ENCODE assay signal across 20 mouse cellular contexts in genomic region chr3:113860005-113860404, GRCm38 (mm10).
"Had no signal": no experiment of that assay in that cellular context is flagged by ENCODE, and none has a peak within 500 bp of the region (broad histone marks: within the 10 kb centered on the region; RNA-seq: fewer than 3 reads in every experiment).

No protein-coding gene starts in this region.

- ATAC-seq: liver, postnatal 0 days; lung, postnatal 0 days; midbrain, embryonic 16.5 days had no signal

- H3K9ac ChIP-seq: liver, embryonic 13.5 days; liver, embryonic 15.5 days; liver, postnatal 0 days; lung, embryonic 15.5 days; neural tube, embryonic 13.5 days; neural tube, embryonic 15.5 days had no signal

- H3K36me3 ChIP-seq: liver, embryonic 13.5 days; liver, embryonic 15.5 days; lung, embryonic 15.5 days; midbrain, embryonic 10.5 days; neural tube, embryonic 13.5 days; neural tube, embryonic 15.5 days had no signal

- H3K4me2 ChIP-seq: liver, embryonic 13.5 days; liver, embryonic 15.5 days; lung, embryonic 15.5 days; neural tube, embryonic 13.5 days; neural tube, embryonic 15.5 days had no signal

- H3K27me3 ChIP-seq: liver, embryonic 13.5 days; liver, embryonic 15.5 days; lung, embryonic 15.5 days; neural tube, embryonic 13.5 days; neural tube, embryonic 15.5 days had no signal

- H3K4me1 ChIP-seq: liver, embryonic 13.5 days; liver, embryonic 15.5 days; lung, embryonic 15.5 days; midbrain, embryonic 10.5 days; neural tube, embryonic 13.5 days; neural tube, embryonic 15.5 days had no signal

- H3K4me3 ChIP-seq: liver, embryonic 13.5 days; liver, embryonic 15.5 days; lung, embryonic 15.5 days; midbrain, embryonic 10.5 days; myocyte; neural tube, embryonic 13.5 days; neural tube, embryonic 15.5 days had no signal

- DNase-seq: liver, embryonic 13.5 days; liver, postnatal 0 days; lung, adult 2 months; lung, postnatal 14 days; lung, postnatal 36 days; retina, postnatal 1 day; right cerebral cortex, adult 18-20 months; right cerebral cortex, postnatal 14 days; thymus, adult 18-20 months; thymus, postnatal 14 days; thymus, postnatal 36 days had no signal

- H3K27ac ChIP-seq: liver, embryonic 13.5 days; liver, embryonic 15.5 days; lung, embryonic 15.5 days; macrophage; midbrain, embryonic 10.5 days; neural tube, embryonic 13.5 days; neural tube, embryonic 15.5 days had no signal

- H3K9me3 ChIP-seq: liver, embryonic 13.5 days; liver, embryonic 15.5 days; lung, embryonic 15.5 days; midbrain, embryonic 10.5 days; neural tube, embryonic 13.5 days; neural tube, embryonic 15.5 days had no signal
